Mouse (Mus musculus): Measurements from ENCODE around the gene Lin7a.

The Lin7a gene

GRCm38 (mm10) chr10:107449496-107450330 lies 178.2 kb downstream of the Lin7a start:
- DNase-seq (ENCODE audit: low read depth, low spot score), result no peak

- DNase-seq (ENCODE audit: low read depth, low spot score), result no peak
Measured at GRCm38 (mm10) chr10:107467819-107468218, 196.3 kb downstream of the Lin7a start.
